Mouse (Mus musculus) testis, adult 2 months (tissue): ENCODE measurements around the gene F13a1.

Experiments
- CTCF ChIP-seq: fragments of 200-500 bp; IDR thresholded peaks from 2 replicates; pipeline ENCODE4 v1.5.1; 2012; ENCODE audit warnings: low read depth, mild to moderate bottlenecking, inconsistent platforms, low read length, moderate library complexity; ENCODE audit not compliant: control insufficient read depth, insufficient read depth, insufficient replicate concordance
- POLR2A ChIP-seq: fragments of 200-500 bp; IDR thresholded peaks from 2 replicates; pipeline ENCODE4 v1.6.1; 2012; ENCODE audit warnings: low read depth, mild to moderate bottlenecking, inconsistent platforms, low read length, moderate library complexity; ENCODE audit not compliant: control insufficient read depth

GRCm38 (mm10) chr13:37006224-37006623 is 43.8 kb downstream of the F13a1 start:
- no peak for TF ChIP-seq POLR2A
- TF ChIP-seq CTCF = no peak
